Mouse (Mus musculus): ENCODE results near the gene Ppp4c. TPM values are rescaled to one million over a fixed set of nuclear protein-coding genes. Genes with fewer than 3 reads are reported as not detected.

Ppp4c gene
- polyA plus RNA-seq, 1 experiment, result 482 TPM

GRCm38 (mm10) chr7:126773351-126773750 is 18.9 kb downstream of the Ppp4c start:
- H3K4me3 ChIP-seq (ENCODE audit: control insufficient read depth, insufficient read depth, low read length), result no peak overlapping the region
- TF ChIP-seq POLR2A (IDR thresholded peaks at IDR 0.05; ENCODE audit: control insufficient read depth, extremely low read depth, insufficient read depth, low read length, poor library complexity), result no peak
- no peak for TF ChIP-seq CTCF (IDR thresholded peaks at IDR 0.05; ENCODE audit: borderline replicate concordance, control insufficient read depth, extremely low read depth, insufficient read depth, low read length, poor library complexity)
- peaks cover 27% of the 10 kb centered on the region for H3K4me1 ChIP-seq (replicated peaks; ENCODE audit: control insufficient read depth, insufficient read depth, low read length)
- no peak overlapping the region for H3K27ac ChIP-seq (ENCODE audit: control insufficient read depth, insufficient read depth, low read length)
- 93% methylated on average over 2 of the region's 2 CpGs for WGBS
- H3K36me3 ChIP-seq (ENCODE audit: control insufficient read depth, insufficient read depth, low read length), result peaks cover 1% of the 10 kb centered on the region; the same call in 1 of the 2 replicates
- no peak for DNase-seq
- no peaks in the 10 kb centered on the region for H3K27me3 ChIP-seq (ENCODE audit: control insufficient read depth, insufficient read depth, low read length)

GRCm38 (mm10) chr7:126770784-126771183 is 21.5 kb downstream of the Ppp4c start:
- Histone ChIP-seq H3K4me3 (ENCODE audit: control insufficient read depth, insufficient read depth, low read length) (no peak overlapping the region), H3K27ac (ENCODE audit: control insufficient read depth, insufficient read depth, low read length) (no peak overlapping the region)
- WGBS, result 84% methylated on average over 12 of the region's 12 CpGs

GRCm38 (mm10) chr7:126767001-126767400 is 25.3 kb downstream of the Ppp4c start:
- Histone ChIP-seq H3K4me3 (ENCODE audit: control insufficient read depth, insufficient read depth, low read length) (no peak overlapping the region), H3K27me3 (ENCODE audit: control insufficient read depth, insufficient read depth, low read length) (no peaks in the 10 kb centered on the region), H3K4me1 (replicated peaks; ENCODE audit: control insufficient read depth, insufficient read depth, low read length) (no peaks in the 10 kb centered on the region), H3K36me3 (ENCODE audit: control insufficient read depth, insufficient read depth, low read length) (peaks cover 8% of the 10 kb centered on the region; the same call in 1 of the 2 replicates), H3K27ac (ENCODE audit: control insufficient read depth, insufficient read depth, low read length) (no peak overlapping the region)
- no peak for TF ChIP-seq CTCF (IDR thresholded peaks at IDR 0.05; ENCODE audit: borderline replicate concordance, control insufficient read depth, extremely low read depth, insufficient read depth, low read length, poor library complexity)
- 97% methylated on average over 8 of the region's 8 CpGs for WGBS
- no peak for DNase-seq

More at GRCm38 (mm10) chr7:126770784-126771183, 21.5 kb downstream of the Ppp4c start:
- TF ChIP-seq POLR2A (IDR thresholded peaks at IDR 0.05; ENCODE audit: control insufficient read depth, extremely low read depth, insufficient read depth, low read length, poor library complexity) (no peak), CTCF (IDR thresholded peaks at IDR 0.05; ENCODE audit: borderline replicate concordance, control insufficient read depth, extremely low read depth, insufficient read depth, low read length, poor library complexity) (no peak)
- no peak for DNase-seq
- no peaks in the 10 kb centered on the region for H3K27me3 ChIP-seq (ENCODE audit: control insufficient read depth, insufficient read depth, low read length)
- peaks cover 12% of the 10 kb centered on the region for H3K4me1 ChIP-seq (replicated peaks; ENCODE audit: control insufficient read depth, insufficient read depth, low read length)
- H3K36me3 ChIP-seq (ENCODE audit: control insufficient read depth, insufficient read depth, low read length), result peaks cover 8% of the 10 kb centered on the region; the same call in 1 of the 2 replicates

- DNase-seq, result no peak
- Histone ChIP-seq H3K27me3 (ENCODE audit: control insufficient read depth, insufficient read depth, low read length) (no peaks in the 10 kb centered on the region), H3K36me3 (ENCODE audit: control insufficient read depth, insufficient read depth, low read length) (peaks cover 8% of the 10 kb centered on the region; the same call in 1 of the 2 replicates), H3K27ac (ENCODE audit: control insufficient read depth, insufficient read depth, low read length) (no peak within 1 kb of the TSS), H3K4me1 (replicated peaks; ENCODE audit: control insufficient read depth, insufficient read depth, low read length) (no peaks in the 10 kb centered on the region), H3K4me3 (ENCODE audit: control insufficient read depth, insufficient read depth, low read length) (no peak within 1 kb of the TSS)
- TF ChIP-seq CTCF (IDR thresholded peaks at IDR 0.05; ENCODE audit: borderline replicate concordance, control insufficient read depth, extremely low read depth, insufficient read depth, low read length, poor library complexity), result no peak
- no peak for TF ChIP-seq POLR2A (IDR thresholded peaks at IDR 0.05; ENCODE audit: control insufficient read depth, extremely low read depth, insufficient read depth, low read length, poor library complexity)
- 98% methylated on average over 16 of the region's 16 CpGs for WGBS
Observed at GRCm38 (mm10) chr7:126766201-126766600, 26.1 kb downstream of the Ppp4c start, which contains the start of gene Gdpd3. Gene Gdpd3, plus strand, starts transcription at chr7:126766334.

GRCm38 (mm10) chr7:126765540-126765939 is 26.8 kb downstream of the Ppp4c start:
- Histone ChIP-seq H3K36me3 (ENCODE audit: control insufficient read depth, insufficient read depth, low read length) (peaks cover 8% of the 10 kb centered on the region; the same call in 1 of the 2 replicates), H3K4me1 (replicated peaks; ENCODE audit: control insufficient read depth, insufficient read depth, low read length) (peaks cover 2% of the 10 kb centered on the region; the same call in 1 of the 2 replicates), H3K27ac (ENCODE audit: control insufficient read depth, insufficient read depth, low read length) (no peak overlapping the region), H3K27me3 (ENCODE audit: control insufficient read depth, insufficient read depth, low read length) (no peaks in the 10 kb centered on the region), H3K4me3 (ENCODE audit: control insufficient read depth, insufficient read depth, low read length) (no peak overlapping the region)
- 96% methylated on average over 9 of the region's 9 CpGs for WGBS
- DNase-seq, result no peak
- TF ChIP-seq CTCF (IDR thresholded peaks at IDR 0.05; ENCODE audit: borderline replicate concordance, control insufficient read depth, extremely low read depth, insufficient read depth, low read length, poor library complexity) (no peak), POLR2A (IDR thresholded peaks at IDR 0.05; ENCODE audit: control insufficient read depth, extremely low read depth, insufficient read depth, low read length, poor library complexity) (no peak)

- no peak overlapping the region for H3K27ac ChIP-seq (ENCODE audit: control insufficient read depth, insufficient read depth, low read length)
- H3K36me3 ChIP-seq (ENCODE audit: control insufficient read depth, insufficient read depth, low read length), result peaks cover 5% of the 10 kb centered on the region; the same call in 1 of the 2 replicates
- no peak for DNase-seq
- no peak overlapping the region for H3K4me3 ChIP-seq (ENCODE audit: control insufficient read depth, insufficient read depth, low read length)
- no peak for TF ChIP-seq CTCF (IDR thresholded peaks at IDR 0.05; ENCODE audit: borderline replicate concordance, control insufficient read depth, extremely low read depth, insufficient read depth, low read length, poor library complexity)
- no peak for TF ChIP-seq POLR2A (IDR thresholded peaks at IDR 0.05; ENCODE audit: control insufficient read depth, extremely low read depth, insufficient read depth, low read length, poor library complexity)
- peaks cover 11% of the 10 kb centered on the region for H3K4me1 ChIP-seq (replicated peaks; ENCODE audit: control insufficient read depth, insufficient read depth, low read length)
- WGBS, result 92% methylated on average over 17 of the region's 17 CpGs
- no peaks in the 10 kb centered on the region for H3K27me3 ChIP-seq (ENCODE audit: control insufficient read depth, insufficient read depth, low read length)
Observed at GRCm38 (mm10) chr7:126762471-126763008, 29.8 kb downstream of the Ppp4c start.

Measured in thymus, adult 2 months (tissue).